Mouse (Mus musculus) layer of hippocampus, adult 11-12 months (tissue): ENCODE data around the gene Sun2.

Experiments used
- DNase-seq: peaks from one replicate; pipeline ENCODE4 v3.0.0; 2022; ENCODE audit warnings: low spot score

Sun2 gene

GRCm38 (mm10) chr15:79725190-79725789 lies 17.0 kb downstream of the Sun2 start:
- no peak for DNase-seq

GRCm38 (mm10) chr15:79723439-79723838 lies 18.9 kb downstream of the Sun2 start:
- DNase-seq, result peak; percentile 60

- DNase-seq, result peak; percentile 45
Measured at GRCm38 (mm10) chr15:79720796-79721195, 21.5 kb downstream of the Sun2 start.

- DNase-seq, result no peak
Measured at GRCm38 (mm10) chr15:79720267-79720666, 22.1 kb downstream of the Sun2 start.

- no peak for DNase-seq
Measured at GRCm38 (mm10) chr15:79716710-79717109, 25.6 kb downstream of the Sun2 start.

- no peak for DNase-seq
Measured at GRCm38 (mm10) chr15:79715646-79716045, 26.7 kb downstream of the Sun2 start.

GRCm38 (mm10) chr15:79708229-79708822 lies 34.0 kb downstream of the Sun2 start:
- DNase-seq, result no peak

GRCm38 (mm10) chr15:79706603-79707214 lies 35.6 kb downstream of the Sun2 start:
- no peak for DNase-seq

- DNase-seq, result no peak
Measured at GRCm38 (mm10) chr15:79697558-79698187, 44.7 kb downstream of the Sun2 start.

GRCm38 (mm10) chr15:79697011-79697410 lies 45.3 kb downstream of the Sun2 start:
- DNase-seq, result no peak

GRCm38 (mm10) chr15:79696508-79696907 lies 45.8 kb downstream of the Sun2 start:
- no peak for DNase-seq

GRCm38 (mm10) chr15:79695516-79695915 lies 46.8 kb downstream of the Sun2 start:
- DNase-seq, result no peak

- DNase-seq, result no peak
Measured at GRCm38 (mm10) chr15:79694512-79694911, 47.8 kb downstream of the Sun2 start.

GRCm38 (mm10) chr15:79693740-79694139 lies 48.6 kb downstream of the Sun2 start:
- no peak for DNase-seq

GRCm38 (mm10) chr15:79692334-79692733 lies 50.0 kb downstream of the Sun2 start:
- DNase-seq, result no peak

GRCm38 (mm10) chr15:79691023-79691508 lies 51.3 kb downstream of the Sun2 start:
- no peak for DNase-seq

GRCm38 (mm10) chr15:79690426-79691022 lies 51.8 kb downstream of the Sun2 start, which contains the start of gene Gtpbp1:
Gene Gtpbp1 (plus strand): TSS chr15:79690845.
- peak; percentile 99 for DNase-seq

- no peak for DNase-seq
Measured at GRCm38 (mm10) chr15:79689662-79690425, 52.5 kb downstream of the Sun2 start.

- DNase-seq, result no peak
Measured at GRCm38 (mm10) chr15:79688268-79688956, 53.9 kb downstream of the Sun2 start.

GRCm38 (mm10) chr15:79687646-79688267 lies 54.6 kb downstream of the Sun2 start, which contains the start of gene Josd1:
Gene Josd1 (minus strand): TSS chr15:79687919.
- DNase-seq, result peak; percentile 95
